Mouse (Mus musculus) intestine, postnatal 0 days (tissue): ENCODE data around the gene Noc3l. TPM values are rescaled to one million over a fixed set of nuclear protein-coding genes. Genes with fewer than 3 reads are reported as not detected.

ENCODE experiments used
- ATAC-seq: fragments of 200-750 bp; cut with Nextera tagmentation; 2 replicates; pipeline ENCODE4 v1.8.0; 2017; ENCODE audit warnings: mild to moderate bottlenecking, moderate TSS enrichment, moderate library complexity
- H3K27ac ChIP-seq: fragments of 300-500 bp; sonication (generic); 2 replicates; pipeline ENCODE4 v1.5.1; 2014; ENCODE audit warnings: mild to moderate bottlenecking, low read depth, low read length, moderate library complexity
- H3K27me3 ChIP-seq: fragments of 300-500 bp; sonication (generic); replicated peaks from 2 replicates; pipeline ENCODE4 v1.6.1; 2014; ENCODE audit warnings: low read length, mixed read lengths; ENCODE audit not compliant: control insufficient read depth, insufficient read depth
- H3K36me3 ChIP-seq: fragments of 300-500 bp; sonication (generic); 2 replicates; pipeline ENCODE4 v1.6.1; 2014; ENCODE audit warnings: mild to moderate bottlenecking, moderate library complexity; ENCODE audit not compliant: control insufficient read depth, insufficient read depth
- H3K4me1 ChIP-seq: fragments of 300-500 bp; sonication (generic); replicated peaks from 2 replicates; pipeline ENCODE4 v1.6.1; 2014; ENCODE audit warnings: antibody characterized with exemption, low read length, mixed read lengths; ENCODE audit not compliant: control insufficient read depth, insufficient read depth
- H3K4me2 ChIP-seq: fragments of 300-500 bp; sonication (generic); replicated peaks from 2 replicates; pipeline ENCODE4 v1.6.1; 2014; ENCODE audit warnings: low read depth, mild to moderate bottlenecking, moderate library complexity
- H3K4me3 ChIP-seq: fragments of 300-500 bp; sonication (generic); 2 replicates; pipeline ENCODE4 v1.5.1; 2014; ENCODE audit warnings: low read depth, low read length
- H3K9ac ChIP-seq: fragments of 300-500 bp; sonication (generic); 2 replicates; pipeline ENCODE4 v1.6.1; 2014; ENCODE audit warnings: mild to moderate bottlenecking, low read depth, low read length
- H3K9me3 ChIP-seq: fragments of 300-500 bp; sonication (generic); 2 replicates; pipeline ENCODE4 v1.6.1; 2016; ENCODE audit warnings: mixed run types; ENCODE audit not compliant: control insufficient read depth
- CTCF ChIP-seq: sonication (generic); IDR thresholded peaks from 2 replicates; pipeline ENCODE4 v1.5.1; 2016; ENCODE audit warnings: low read depth, mild to moderate bottlenecking, control low read depth, antibody characterized with exemption, moderate library complexity
- WGBS: fragments of 180-500 bp; shearing (Covaris S2); extraction: QIAGEN DNeasy Blood & Tissue Kit; methylation state at CpG from one replicate; pipeline ENCODE4 v1.1.7; 2014; 5-methylcytosine and 5-hydroxymethylcytosine counted together
- polyA plus RNA-seq: library from polyadenylated mRNA; unstranded; fragments of >200 nt; fragmentation: Nextera tagmentation; extraction: Ambion mirVana; gene quantifications from 2 replicates; pipeline ENCODE4 v1.2.1, GENCODE M21; 2015

The Noc3l gene
- polyA plus RNA-seq, 1 experiment from 2014 or later: 2.0 TPM

DNA sequence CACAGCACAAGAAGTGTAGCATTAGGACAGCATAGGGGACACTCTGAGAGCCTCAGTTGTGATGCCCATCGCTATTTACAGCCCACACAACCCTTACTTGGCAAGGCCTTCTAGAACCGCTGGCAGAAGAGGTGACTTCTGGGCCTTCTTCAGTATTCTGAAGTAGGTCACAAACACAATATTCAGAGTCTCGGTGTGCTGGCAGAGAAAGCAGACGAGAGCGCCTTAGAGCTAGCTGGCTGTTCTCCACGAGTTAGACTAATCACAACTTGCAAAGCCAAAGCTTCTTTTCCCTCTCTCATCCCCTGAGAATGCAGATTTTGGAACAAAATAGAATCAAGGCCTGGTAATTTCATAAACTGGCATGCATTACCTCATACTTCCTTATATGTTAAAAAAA, 20.2 kb downstream of the Noc3l start:
- Histone ChIP-seq H3K4me2 (no peak overlapping the region), H3K27ac (no peak overlapping the region), H3K9me3 (no peaks in the 10 kb centered on the region), H3K36me3 (peaks cover 66% of the 10 kb centered on the region), H3K27me3 (no peaks in the 10 kb centered on the region), H3K4me1 (no peaks in the 10 kb centered on the region), H3K4me3 (no peak overlapping the region), H3K9ac (no peak overlapping the region)
- 86% methylated on average over 6 of the region's 6 CpGs for WGBS
- no peak for TF ChIP-seq CTCF
- ATAC-seq: no peak

DNA sequence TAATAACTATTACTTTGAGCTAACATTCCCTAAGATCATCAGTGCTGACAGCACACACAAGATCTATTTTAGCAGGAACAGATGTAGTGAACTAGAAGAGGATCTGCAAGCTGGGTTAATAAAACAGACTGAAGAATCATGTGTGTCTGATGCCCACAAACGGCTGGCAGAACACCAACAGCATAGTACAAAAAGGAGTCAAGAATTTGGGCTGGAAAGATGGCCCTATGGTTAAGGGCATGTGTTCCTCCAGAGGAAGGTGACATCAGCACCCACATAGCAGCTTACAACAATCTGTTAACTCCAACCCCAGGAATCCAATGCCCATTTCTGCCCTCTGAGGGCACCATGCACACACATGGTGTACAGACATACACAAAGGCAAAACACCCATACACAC, 20.7 kb downstream of the Noc3l start:
- peaks cover 71% of the 10 kb centered on the region for H3K36me3 ChIP-seq
- no peaks in the 10 kb centered on the region for H3K27me3 ChIP-seq
- 83% methylated on average over 1 of the region's 1 CpGs for WGBS
- H3K27ac ChIP-seq: no peak overlapping the region
- ATAC-seq: no peak
- TF ChIP-seq CTCF: no peak
- H3K9me3 ChIP-seq: no peaks in the 10 kb centered on the region
- H3K4me3 ChIP-seq: no peak overlapping the region
- no peak overlapping the region for H3K9ac ChIP-seq
- no peaks in the 10 kb centered on the region for H3K4me1 ChIP-seq
- no peak overlapping the region for H3K4me2 ChIP-seq

DNA sequence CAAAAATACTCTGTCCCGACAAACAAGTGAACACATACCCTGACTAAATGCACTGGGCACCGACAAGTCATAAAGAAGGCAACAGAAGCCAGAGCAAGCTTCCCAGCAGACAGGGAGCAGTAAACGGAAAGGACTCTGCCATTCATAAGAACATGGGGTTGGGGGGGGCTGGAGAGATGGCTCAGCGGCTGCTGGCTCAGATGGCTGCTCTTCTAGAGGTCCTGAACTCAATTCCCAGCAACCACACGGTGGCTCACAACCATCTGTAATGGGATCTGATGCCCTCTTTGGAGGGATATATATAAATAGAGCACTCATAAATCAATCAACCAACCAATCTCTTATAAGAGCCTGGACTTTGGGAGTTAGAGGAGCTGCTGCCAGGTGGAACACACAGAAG, 22.5 kb downstream of the Noc3l start:
- no peak for TF ChIP-seq CTCF
- H3K4me3 ChIP-seq: no peak overlapping the region
- no peak for ATAC-seq
- H3K9ac ChIP-seq: no peak overlapping the region
- 69% methylated on average over 5 of the region's 5 CpGs for WGBS
- H3K4me2 ChIP-seq: no peak overlapping the region
- H3K27me3 ChIP-seq: no peaks in the 10 kb centered on the region
- no peaks in the 10 kb centered on the region for H3K4me1 ChIP-seq
- peaks cover 74% of the 10 kb centered on the region for H3K36me3 ChIP-seq
- no peak overlapping the region for H3K27ac ChIP-seq
- no peaks in the 10 kb centered on the region for H3K9me3 ChIP-seq

DNA sequence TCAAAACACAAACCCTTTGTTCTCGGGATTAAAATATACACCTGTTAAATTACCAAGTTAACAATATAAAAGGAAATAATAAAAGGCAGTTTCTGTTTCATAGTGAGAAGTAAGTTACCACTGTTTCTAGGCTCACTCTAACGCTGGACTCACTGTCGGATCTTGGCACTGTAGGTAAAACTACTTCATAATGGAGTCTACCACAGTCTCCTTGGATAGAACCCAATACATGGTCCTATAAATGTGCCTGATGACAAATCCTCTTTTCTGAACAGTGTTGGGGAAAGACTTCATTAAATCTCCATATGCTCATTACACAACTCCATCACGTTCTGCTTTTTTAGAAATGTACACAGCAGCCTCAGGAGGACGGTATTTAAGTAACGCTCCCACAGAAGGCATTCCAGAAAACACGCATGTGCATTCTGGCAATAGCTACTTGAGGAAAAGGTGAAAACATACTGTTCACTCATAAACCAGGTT, 25.4 kb downstream of the Noc3l start:
- H3K4me1 ChIP-seq: no peaks in the 10 kb centered on the region
- no peaks in the 10 kb centered on the region for H3K27me3 ChIP-seq
- no peak overlapping the region for H3K4me2 ChIP-seq
- no peak overlapping the region for H3K27ac ChIP-seq
- WGBS: 95% methylated on average over 7 of the region's 7 CpGs
- peaks cover 81% of the 10 kb centered on the region for H3K36me3 ChIP-seq
- no peak overlapping the region for H3K4me3 ChIP-seq
- H3K9ac ChIP-seq: no peak overlapping the region
- no peaks in the 10 kb centered on the region for H3K9me3 ChIP-seq
- ATAC-seq: no peak
- TF ChIP-seq CTCF: no peak

DNA sequence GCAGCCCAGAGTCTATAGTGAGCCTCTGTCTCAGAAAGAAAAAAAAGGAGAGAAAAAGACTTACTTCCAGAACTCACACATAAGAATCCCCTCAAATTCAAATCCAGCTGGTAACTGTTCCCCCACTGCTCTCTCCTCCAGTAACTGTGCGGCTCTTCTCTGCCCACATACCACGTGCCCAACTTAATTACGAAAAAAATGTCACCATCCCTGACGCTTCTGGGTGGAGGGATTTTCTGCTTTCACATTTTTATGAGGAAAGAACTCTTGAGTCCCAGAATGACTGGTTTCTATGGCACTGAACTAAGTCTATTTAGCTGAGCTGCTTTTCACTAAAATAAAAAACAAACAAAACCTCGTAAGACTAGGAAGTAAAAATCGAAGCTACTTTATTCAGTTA, 31.3 kb downstream of the Noc3l start:
- no peak for TF ChIP-seq CTCF
- Histone ChIP-seq H3K27ac (no peak overlapping the region), H3K4me2 (no peak overlapping the region), H3K9me3 (no peaks in the 10 kb centered on the region), H3K4me1 (no peaks in the 10 kb centered on the region), H3K27me3 (no peaks in the 10 kb centered on the region), H3K4me3 (no peak overlapping the region), H3K36me3 (peaks cover 36% of the 10 kb centered on the region), H3K9ac (no peak overlapping the region)
- no peak for ATAC-seq
- WGBS: 94% methylated on average over 6 of the region's 6 CpGs

DNA sequence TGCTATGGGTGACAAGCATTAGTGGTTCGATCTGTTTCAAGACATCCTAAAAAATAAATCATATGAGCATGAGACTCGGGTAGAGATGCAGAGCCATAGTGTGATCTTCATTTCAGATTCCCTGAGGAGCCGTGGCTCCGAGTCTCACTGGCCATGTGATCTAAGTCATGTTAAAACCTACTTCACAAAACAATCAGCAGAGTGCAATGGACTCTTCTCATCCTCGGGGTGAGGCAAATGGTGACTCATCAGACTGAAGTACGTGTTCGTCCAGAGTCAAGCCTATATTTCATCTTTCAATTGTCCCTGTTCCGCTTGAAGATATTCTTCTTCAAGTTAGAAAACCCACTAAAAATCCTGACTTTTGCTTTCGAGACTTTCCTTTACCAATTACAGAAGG, 35.5 kb downstream of the Noc3l start:
- Histone ChIP-seq H3K36me3 (peaks cover 3% of the 10 kb centered on the region; the same call in 1 of the 2 replicates), H3K9ac (no peak overlapping the region), H3K27ac (no peak overlapping the region), H3K4me2 (no peak overlapping the region), H3K4me3 (no peak overlapping the region), H3K4me1 (no peaks in the 10 kb centered on the region), H3K9me3 (no peaks in the 10 kb centered on the region), H3K27me3 (no peaks in the 10 kb centered on the region)
- TF ChIP-seq CTCF: no peak
- ATAC-seq: no peak
- WGBS: 68% methylated on average over 9 of the region's 9 CpGs

DNA sequence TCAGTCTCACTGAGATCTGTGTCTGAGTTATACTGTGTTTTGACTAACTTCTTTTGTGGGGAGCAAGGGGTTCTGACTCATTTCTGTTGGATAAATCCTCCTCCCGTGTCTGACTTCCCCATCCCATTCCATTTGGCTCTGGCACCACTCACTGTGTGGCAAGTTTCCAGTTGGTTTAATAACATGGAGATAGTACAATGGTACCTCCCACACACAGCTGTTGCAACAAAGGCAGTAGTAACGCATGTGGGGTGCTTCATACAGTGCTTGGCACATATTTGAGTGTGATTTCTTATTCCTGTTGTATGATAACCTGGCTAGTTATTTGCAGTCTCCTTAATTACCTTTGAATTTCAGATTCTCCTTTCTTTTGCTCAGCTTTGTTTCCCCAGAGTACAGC, 40.2 kb downstream of the Noc3l start:
- no peaks in the 10 kb centered on the region for H3K27me3 ChIP-seq
- ATAC-seq: no peak
- H3K27ac ChIP-seq: no peak overlapping the region
- no peaks in the 10 kb centered on the region for H3K36me3 ChIP-seq
- H3K4me2 ChIP-seq: no peak overlapping the region
- no peaks in the 10 kb centered on the region for H3K4me1 ChIP-seq
- no peak overlapping the region for H3K4me3 ChIP-seq
- no peaks in the 10 kb centered on the region for H3K9me3 ChIP-seq
- H3K9ac ChIP-seq: no peak overlapping the region
- WGBS: 63% methylated on average over 2 of the region's 2 CpGs
- TF ChIP-seq CTCF: no peak
